Mouse (Mus musculus) liver, postnatal 0 days (tissue): ENCODE data around the gene Megf6.

Experiments
- CTCF ChIP-seq: sonication (generic); IDR thresholded peaks from 2 replicates; pipeline ENCODE4 v1.5.1; 2016; ENCODE audit warnings: antibody characterized with exemption, low read depth
- EP300 ChIP-seq: IDR thresholded peaks from 2 replicates; pipeline ENCODE4 v1.6.1; 2016; ENCODE audit warnings: antibody characterized with exemption, low read depth, mild to moderate bottlenecking

DNA sequence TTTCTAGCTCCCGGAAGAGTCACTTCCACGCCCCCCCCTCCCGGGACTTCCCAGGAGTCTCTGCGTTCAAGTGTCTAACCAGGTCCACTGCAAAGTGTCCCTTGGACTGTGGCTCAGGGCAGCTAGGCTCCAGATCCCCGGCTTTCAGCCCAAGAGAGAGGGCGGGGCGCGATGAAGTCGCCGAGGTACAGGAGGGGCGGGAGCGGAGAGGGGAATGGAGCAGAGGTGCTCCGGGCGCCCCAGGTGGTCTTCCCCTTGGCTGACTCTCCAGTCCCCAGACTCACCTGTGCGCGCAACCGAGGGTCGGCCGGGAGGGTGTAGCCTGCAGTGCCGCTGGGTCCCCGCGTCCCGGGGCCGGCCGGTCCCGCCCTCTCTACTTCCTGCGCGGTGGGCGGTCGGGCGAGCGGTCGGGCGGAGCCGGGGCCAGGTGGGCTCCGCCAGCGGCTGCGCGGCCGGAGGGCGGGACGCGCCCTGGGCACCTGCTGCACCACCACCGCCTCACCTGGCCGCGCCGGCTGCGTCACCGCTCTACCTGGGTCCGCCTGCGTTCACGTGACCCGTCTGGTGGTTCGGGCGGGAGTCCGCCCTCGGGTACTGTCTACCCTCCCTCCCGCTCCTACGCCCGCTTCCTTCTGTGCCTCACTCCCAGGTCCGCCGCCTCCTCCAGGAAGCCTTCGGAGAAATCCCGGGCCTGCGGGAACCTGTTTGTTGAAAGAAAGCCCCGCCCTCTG is 129.2 kb downstream of the Megf6 start:
- TF ChIP-seq CTCF, result no peak
- no peak for TF ChIP-seq EP300
